Mouse (Mus musculus): ENCODE measurements at regions not wholly inside any gene's neighbourhood (a gene's known extent, or its start where the extent isn't known, plus 50 kb on each side); places are given as distances from the start of the nearest gene placed in this dataset.

DNA sequence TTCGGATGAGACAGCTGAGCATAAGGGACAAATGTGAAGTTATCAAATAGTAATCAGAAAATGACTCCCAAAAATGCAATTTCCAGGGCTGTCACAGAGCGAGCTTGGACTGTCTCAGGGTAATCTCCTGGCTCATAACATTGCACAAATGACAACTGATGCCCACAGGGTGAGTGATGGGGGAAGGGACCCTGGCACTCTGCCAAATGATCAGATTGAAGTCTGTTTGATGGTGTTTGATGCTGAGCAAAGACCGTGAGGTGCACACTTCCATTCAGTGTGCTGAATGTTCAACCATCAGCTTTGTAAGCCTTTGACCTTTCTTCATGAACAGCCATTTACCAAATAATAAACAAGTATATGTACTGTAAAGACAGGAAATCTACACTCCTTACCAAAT, 169.4 kb upstream of the Sash1 start:
- Histone ChIP-seq H3K9ac (replicated peaks; ENCODE audit: low read depth, low read length) (no peak overlapping the region), H3K4me3 (replicated peaks; ENCODE audit: low read length) (no peak overlapping the region), H3K4me2 (ENCODE audit: low read length) (no peak overlapping the region), H3K27me3 (replicated peaks; ENCODE audit: control insufficient read depth, insufficient read depth, low read length) (no peaks in the 10 kb centered on the region), H3K9me3 (ENCODE audit: control insufficient read depth, low read length) (no peaks in the 10 kb centered on the region), H3K4me1 (replicated peaks; ENCODE audit: control insufficient read depth, insufficient read depth, low read length) (no peaks in the 10 kb centered on the region), H3K36me3 (ENCODE audit: control insufficient read depth, insufficient read depth) (no peaks in the 10 kb centered on the region), H3K27ac (ENCODE audit: low read length) (no peak overlapping the region)
- WGBS: 50% methylated on average over 3 of the region's 3 CpGs
- no peak for ATAC-seq

DNA sequence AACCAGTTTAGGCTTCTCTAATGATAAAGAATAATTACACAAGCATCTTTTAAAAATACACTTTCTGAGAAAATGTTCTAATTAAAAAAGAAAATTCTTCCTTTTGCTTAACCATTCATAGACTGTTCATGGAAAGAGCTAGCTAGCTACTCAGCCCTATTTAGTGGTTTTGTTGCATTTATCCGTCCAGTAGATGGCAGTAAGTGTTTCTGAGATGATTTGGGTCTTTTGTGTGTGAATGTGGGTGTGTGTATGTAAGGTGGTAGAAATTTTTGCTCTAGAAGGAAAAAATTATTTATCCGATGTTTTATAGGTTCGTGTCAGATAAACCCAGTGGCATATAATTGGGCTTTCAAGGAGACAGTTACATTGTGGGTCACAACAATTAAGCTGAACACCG, 167.5 kb upstream of the Sash1 start:
- no peaks in the 10 kb centered on the region for H3K9me3 ChIP-seq (ENCODE audit: control insufficient read depth, low read length)
- H3K27ac ChIP-seq (ENCODE audit: low read length): no peak overlapping the region
- WGBS: 41% methylated on average over 4 of the region's 4 CpGs
- no peak overlapping the region for H3K9ac ChIP-seq (replicated peaks; ENCODE audit: low read depth, low read length)
- H3K4me3 ChIP-seq (replicated peaks; ENCODE audit: low read length): no peak overlapping the region
- H3K27me3 ChIP-seq (replicated peaks; ENCODE audit: control insufficient read depth, insufficient read depth, low read length): no peaks in the 10 kb centered on the region
- H3K36me3 ChIP-seq (ENCODE audit: control insufficient read depth, insufficient read depth): no peaks in the 10 kb centered on the region
- H3K4me1 ChIP-seq (replicated peaks; ENCODE audit: control insufficient read depth, insufficient read depth, low read length): no peaks in the 10 kb centered on the region
- no peak overlapping the region for H3K4me2 ChIP-seq (ENCODE audit: low read length)
- ATAC-seq: peak; percentile 87

DNA sequence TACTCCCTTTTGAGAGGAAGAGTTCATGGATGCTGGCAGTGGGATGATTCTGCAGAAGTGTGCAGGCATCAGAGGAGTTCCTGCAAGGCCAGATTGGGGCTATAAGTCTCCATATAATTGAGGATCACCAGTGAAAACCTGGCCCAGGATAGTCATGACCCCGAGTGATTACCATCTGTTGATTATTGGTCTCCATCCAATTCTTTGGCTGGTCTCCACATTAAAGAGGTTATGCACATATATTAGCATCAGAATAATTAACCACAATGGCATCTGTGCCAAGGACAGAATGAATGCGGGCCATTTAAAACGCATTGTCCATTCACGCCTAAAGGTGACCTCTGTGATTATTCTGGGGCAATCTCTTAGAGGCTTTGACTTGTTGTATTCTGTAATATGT, 161.5 kb upstream of the Sash1 start:
- ATAC-seq: no peak
- no peak overlapping the region for H3K27ac ChIP-seq (ENCODE audit: low read length)
- no peak overlapping the region for H3K4me3 ChIP-seq (replicated peaks; ENCODE audit: low read length)
- H3K4me2 ChIP-seq (ENCODE audit: low read length): no peak overlapping the region
- no peak overlapping the region for H3K9ac ChIP-seq (replicated peaks; ENCODE audit: low read depth, low read length)
- no peaks in the 10 kb centered on the region; the same call in 1 of the 2 replicates for H3K4me1 ChIP-seq (replicated peaks; ENCODE audit: control insufficient read depth, insufficient read depth, low read length)
- WGBS: 61% methylated on average over 4 of the region's 4 CpGs
- no peaks in the 10 kb centered on the region for H3K36me3 ChIP-seq (ENCODE audit: control insufficient read depth, insufficient read depth)
- H3K27me3 ChIP-seq (replicated peaks; ENCODE audit: control insufficient read depth, insufficient read depth, low read length): no peaks in the 10 kb centered on the region
- H3K9me3 ChIP-seq (ENCODE audit: control insufficient read depth, low read length): no peaks in the 10 kb centered on the region

DNA sequence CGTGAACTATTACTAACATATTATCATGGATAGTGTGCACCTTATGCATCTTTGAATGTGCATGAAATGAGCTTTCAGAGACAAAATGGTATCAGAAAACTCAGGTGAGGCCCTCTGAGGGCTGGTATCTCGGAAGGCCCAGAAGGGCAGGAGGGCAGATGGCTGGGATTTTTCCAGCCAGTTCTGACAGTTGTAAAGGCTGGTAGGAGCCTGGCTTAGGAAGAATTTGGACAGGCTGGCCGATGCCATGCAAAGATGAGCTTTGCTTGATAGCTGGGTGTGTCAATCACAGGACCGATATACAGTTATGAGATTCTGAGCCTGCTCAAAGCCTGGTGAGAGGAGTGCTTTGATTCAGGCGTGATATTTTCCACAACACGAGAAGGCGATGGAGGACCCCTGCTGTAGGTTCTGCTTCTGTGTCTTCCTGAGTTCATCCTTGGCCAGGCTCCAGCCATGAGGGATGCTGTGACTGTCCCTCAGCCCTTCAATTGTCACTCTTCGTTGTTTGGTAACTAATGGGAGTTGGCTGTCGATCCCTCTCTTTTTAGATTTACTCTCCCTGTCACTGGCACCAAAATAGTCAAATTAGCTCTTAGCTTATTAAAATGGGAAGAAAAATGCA, 159.0 kb upstream of the Sash1 start:
- H3K9me3 ChIP-seq (ENCODE audit: control insufficient read depth, low read length): no peaks in the 10 kb centered on the region
- H3K27me3 ChIP-seq (replicated peaks; ENCODE audit: control insufficient read depth, insufficient read depth, low read length): no peaks in the 10 kb centered on the region
- H3K4me1 ChIP-seq (replicated peaks; ENCODE audit: control insufficient read depth, insufficient read depth, low read length): no peaks in the 10 kb centered on the region; the same call in 1 of the 2 replicates
- H3K36me3 ChIP-seq (ENCODE audit: control insufficient read depth, insufficient read depth): no peaks in the 10 kb centered on the region
- no peak overlapping the region for H3K9ac ChIP-seq (replicated peaks; ENCODE audit: low read depth, low read length)
- H3K27ac ChIP-seq (ENCODE audit: low read length): no peak overlapping the region
- 73% methylated on average over 9 of the region's 9 CpGs for WGBS
- H3K4me3 ChIP-seq (replicated peaks; ENCODE audit: low read length): no peak overlapping the region
- H3K4me2 ChIP-seq (ENCODE audit: low read length): no peak overlapping the region
- no peak for ATAC-seq

DNA sequence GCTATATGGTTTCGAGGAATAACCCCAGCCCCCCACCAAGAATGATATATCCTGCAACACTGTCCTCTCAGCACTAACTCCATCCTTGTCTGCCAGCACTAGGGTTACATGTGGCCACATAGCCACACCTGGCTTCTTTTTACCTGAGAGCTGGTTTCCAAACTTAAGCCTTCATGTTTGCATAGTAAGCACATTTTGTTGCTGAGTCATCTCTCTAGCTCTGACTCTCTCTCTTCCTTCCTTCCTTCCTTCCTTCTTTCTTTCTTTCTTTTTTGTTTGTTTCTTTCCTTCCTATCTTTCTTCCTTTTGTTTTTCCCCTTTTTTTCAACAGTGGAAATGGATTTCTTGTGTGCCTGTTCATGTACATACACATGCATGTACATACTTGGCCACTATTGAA, 157.6 kb upstream of the Sash1 start:
- WGBS: 89% methylated on average over 1 of the region's 1 CpGs
- Histone ChIP-seq H3K27ac (ENCODE audit: low read length) (no peak overlapping the region), H3K27me3 (replicated peaks; ENCODE audit: control insufficient read depth, insufficient read depth, low read length) (no peaks in the 10 kb centered on the region), H3K36me3 (ENCODE audit: control insufficient read depth, insufficient read depth) (no peaks in the 10 kb centered on the region), H3K9me3 (ENCODE audit: control insufficient read depth, low read length) (no peaks in the 10 kb centered on the region), H3K4me3 (replicated peaks; ENCODE audit: low read length) (no peak overlapping the region), H3K4me1 (replicated peaks; ENCODE audit: control insufficient read depth, insufficient read depth, low read length) (no peaks in the 10 kb centered on the region; the same call in 1 of the 2 replicates), H3K9ac (replicated peaks; ENCODE audit: low read depth, low read length) (no peak overlapping the region), H3K4me2 (ENCODE audit: low read length) (no peak overlapping the region)
- ATAC-seq: no peak

DNA sequence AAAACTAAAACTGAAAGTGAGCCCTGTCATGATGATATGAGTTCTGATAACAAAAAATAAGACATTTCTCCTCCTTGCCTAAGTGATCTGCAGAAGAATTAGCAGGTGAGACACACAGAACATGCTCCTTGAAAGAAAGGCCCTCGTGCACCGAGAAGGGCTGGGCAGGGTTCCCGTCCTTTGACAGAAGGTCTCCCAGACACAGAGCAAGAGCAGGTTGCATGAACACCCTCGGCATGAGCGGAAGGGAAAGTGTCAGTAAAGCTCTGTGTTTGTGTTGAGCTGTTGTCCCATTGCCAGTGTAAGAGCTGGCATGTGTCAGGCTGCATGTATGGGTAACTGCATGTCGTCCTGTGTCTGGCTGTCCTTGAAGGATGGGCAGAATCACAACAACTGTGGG, 144.6 kb upstream of the Sash1 start:
- Histone ChIP-seq H3K4me2 (ENCODE audit: low read length) (no peak overlapping the region), H3K27ac (ENCODE audit: low read length) (no peak overlapping the region), H3K4me1 (replicated peaks; ENCODE audit: control insufficient read depth, insufficient read depth, low read length) (no peaks in the 10 kb centered on the region), H3K36me3 (ENCODE audit: control insufficient read depth, insufficient read depth) (no peaks in the 10 kb centered on the region), H3K27me3 (replicated peaks; ENCODE audit: control insufficient read depth, insufficient read depth, low read length) (no peaks in the 10 kb centered on the region), H3K4me3 (replicated peaks; ENCODE audit: low read length) (no peak overlapping the region), H3K9me3 (ENCODE audit: control insufficient read depth, low read length) (no peaks in the 10 kb centered on the region), H3K9ac (replicated peaks; ENCODE audit: low read depth, low read length) (no peak overlapping the region)
- 79% methylated on average over 6 of the region's 6 CpGs for WGBS
- ATAC-seq: no peak

DNA sequence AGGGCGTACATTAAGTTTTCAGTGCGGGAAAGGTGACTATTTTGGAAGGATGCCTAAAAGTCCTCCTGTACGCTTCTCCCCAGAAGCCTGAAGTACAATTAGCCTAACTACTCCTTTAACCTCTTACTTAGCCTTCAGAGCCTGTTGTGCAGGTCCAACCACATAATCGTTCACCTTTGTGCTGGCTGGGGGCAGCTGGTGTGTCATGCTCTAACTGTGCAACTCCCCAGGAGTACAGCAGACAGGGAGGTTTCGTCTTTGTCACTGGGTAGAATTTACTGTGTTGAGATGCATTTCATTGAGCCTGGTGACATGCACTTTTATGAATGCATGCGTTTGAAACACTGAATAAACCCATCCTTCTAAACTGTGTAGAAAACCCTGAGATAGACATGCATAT, 143.6 kb upstream of the Sash1 start:
- ATAC-seq: no peak
- no peaks in the 10 kb centered on the region for H3K4me1 ChIP-seq (replicated peaks; ENCODE audit: control insufficient read depth, insufficient read depth, low read length)
- no peak overlapping the region for H3K27ac ChIP-seq (ENCODE audit: low read length)
- no peak overlapping the region for H3K9ac ChIP-seq (replicated peaks; ENCODE audit: low read depth, low read length)
- H3K4me2 ChIP-seq (ENCODE audit: low read length): no peak overlapping the region
- no peak overlapping the region for H3K4me3 ChIP-seq (replicated peaks; ENCODE audit: low read length)
- WGBS: 80% methylated on average over 6 of the region's 6 CpGs
- no peaks in the 10 kb centered on the region for H3K36me3 ChIP-seq (ENCODE audit: control insufficient read depth, insufficient read depth)
- no peaks in the 10 kb centered on the region for H3K9me3 ChIP-seq (ENCODE audit: control insufficient read depth, low read length)
- no peaks in the 10 kb centered on the region for H3K27me3 ChIP-seq (replicated peaks; ENCODE audit: control insufficient read depth, insufficient read depth, low read length)

DNA sequence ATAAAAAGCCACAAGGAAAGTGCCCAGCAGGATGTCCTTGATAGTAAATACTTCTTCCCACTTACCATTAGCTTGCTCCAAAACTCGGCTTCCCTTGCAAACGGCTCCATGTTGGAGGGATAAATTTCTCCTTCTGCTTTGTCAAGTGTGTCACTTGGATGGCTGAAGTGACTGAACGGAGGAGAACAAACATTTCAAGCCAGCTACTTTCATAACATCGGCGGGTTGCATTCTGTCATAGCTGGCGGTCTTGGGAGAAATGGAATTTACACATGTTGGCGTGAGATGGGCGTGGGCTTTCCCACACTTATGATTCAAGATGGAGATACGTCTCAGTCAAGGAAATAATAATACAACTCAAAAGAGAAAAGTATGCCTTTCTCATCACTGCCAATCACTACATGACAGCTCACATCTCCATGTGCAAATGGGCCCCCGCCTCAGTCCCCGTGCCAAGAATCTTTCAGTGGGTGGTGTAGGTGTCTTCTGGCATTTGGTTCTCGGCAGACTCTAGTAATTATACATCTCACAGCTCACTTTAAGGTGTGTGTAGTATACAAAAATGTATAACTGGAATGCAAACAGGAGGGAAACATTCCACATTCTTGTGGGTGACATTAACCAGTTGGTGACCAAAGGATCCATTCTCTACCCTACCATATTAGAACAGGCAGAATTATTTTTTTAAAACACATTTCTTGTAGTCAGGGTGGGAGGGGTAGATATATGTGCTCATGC, 141.4 kb upstream of the Sash1 start:
- Histone ChIP-seq H3K4me1 (replicated peaks; ENCODE audit: control insufficient read depth, insufficient read depth, low read length) (no peaks in the 10 kb centered on the region), H3K9ac (replicated peaks; ENCODE audit: low read depth, low read length) (no peak overlapping the region), H3K36me3 (ENCODE audit: control insufficient read depth, insufficient read depth) (no peaks in the 10 kb centered on the region), H3K4me3 (replicated peaks; ENCODE audit: low read length) (no peak overlapping the region), H3K4me2 (ENCODE audit: low read length) (no peak overlapping the region), H3K27me3 (replicated peaks; ENCODE audit: control insufficient read depth, insufficient read depth, low read length) (no peaks in the 10 kb centered on the region), H3K27ac (ENCODE audit: low read length) (no peak overlapping the region), H3K9me3 (ENCODE audit: control insufficient read depth, low read length) (no peaks in the 10 kb centered on the region)
- 78% methylated on average over 12 of the region's 12 CpGs for WGBS
- no peak for ATAC-seq

DNA sequence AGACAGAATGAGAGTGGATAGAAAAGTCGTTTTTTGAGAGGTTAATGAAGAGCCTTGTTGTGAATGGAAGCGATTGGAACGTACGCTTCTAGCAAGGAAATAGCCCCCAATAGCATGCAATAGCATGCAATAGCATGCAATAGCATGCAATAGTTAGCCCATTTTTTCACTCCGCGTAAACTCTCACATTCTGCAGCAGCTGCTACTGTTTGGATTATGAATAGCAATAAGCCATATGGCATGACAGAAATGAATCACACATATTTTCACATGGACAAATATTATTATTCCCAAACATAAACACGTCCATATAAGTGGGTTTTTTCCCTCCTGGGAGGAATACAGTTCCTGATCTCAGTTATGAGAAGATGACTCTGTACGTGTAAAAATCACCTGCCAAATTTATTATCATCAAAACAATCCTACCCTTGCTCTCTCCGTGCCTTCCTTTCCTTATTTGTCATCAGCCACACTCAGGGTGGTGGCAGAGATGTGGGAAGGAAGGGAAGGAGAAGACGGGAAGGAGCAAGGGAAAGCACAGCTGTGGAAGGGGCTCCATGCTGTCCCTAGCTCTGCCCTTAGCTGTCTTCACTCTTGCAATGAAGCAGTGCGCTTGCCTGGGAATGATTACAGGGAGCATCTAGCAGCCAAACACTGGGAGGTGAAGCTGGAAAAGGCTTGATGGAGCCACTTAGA, 129.1 kb upstream of the Sash1 start:
- peaks cover 5% of the 10 kb centered on the region for H3K4me1 ChIP-seq (replicated peaks; ENCODE audit: control insufficient read depth, insufficient read depth, low read length)
- H3K27me3 ChIP-seq (replicated peaks; ENCODE audit: control insufficient read depth, insufficient read depth, low read length): peaks cover 7% of the 10 kb centered on the region; the same call in 1 of the 2 replicates
- H3K4me2 ChIP-seq (ENCODE audit: low read length): no peak overlapping the region
- H3K27ac ChIP-seq (ENCODE audit: low read length): no peak overlapping the region
- H3K4me3 ChIP-seq (replicated peaks; ENCODE audit: low read length): no peak overlapping the region
- peak; percentile 76 for ATAC-seq
- no peaks in the 10 kb centered on the region for H3K9me3 ChIP-seq (ENCODE audit: control insufficient read depth, low read length)
- no peak overlapping the region for H3K9ac ChIP-seq (replicated peaks; ENCODE audit: low read depth, low read length)
- 59% methylated on average over 11 of the region's 11 CpGs for WGBS
- no peaks in the 10 kb centered on the region for H3K36me3 ChIP-seq (ENCODE audit: control insufficient read depth, insufficient read depth)

Measured in forebrain, embryonic 16.5 days (tissue).